Mouse (Mus musculus) adrenal gland, postnatal 10 days (tissue): ENCODE results near the gene Adamts20. TPM values are rescaled to one million over a fixed set of nuclear protein-coding genes. Genes with fewer than 3 reads are reported as not detected.

Experiments used
- DNase-seq: peaks from one replicate; pipeline ENCODE4 v3.0.0; 2021; ENCODE audit warnings: mixed read lengths
- total RNA-seq, 2 experiments: library from RNA; stranded (reverse); gene quantifications; 2 replicates each; pipeline ENCODE4 v1.2.3; 2021

The Adamts20 gene
- total RNA-seq, 2 experiments from 2014 or later: 2.4 to 2.8 TPM

GRCm38 (mm10) chr15:94252962-94253712 lies 212.1 kb downstream of the Adamts20 start:
- no peak for DNase-seq

DNA sequence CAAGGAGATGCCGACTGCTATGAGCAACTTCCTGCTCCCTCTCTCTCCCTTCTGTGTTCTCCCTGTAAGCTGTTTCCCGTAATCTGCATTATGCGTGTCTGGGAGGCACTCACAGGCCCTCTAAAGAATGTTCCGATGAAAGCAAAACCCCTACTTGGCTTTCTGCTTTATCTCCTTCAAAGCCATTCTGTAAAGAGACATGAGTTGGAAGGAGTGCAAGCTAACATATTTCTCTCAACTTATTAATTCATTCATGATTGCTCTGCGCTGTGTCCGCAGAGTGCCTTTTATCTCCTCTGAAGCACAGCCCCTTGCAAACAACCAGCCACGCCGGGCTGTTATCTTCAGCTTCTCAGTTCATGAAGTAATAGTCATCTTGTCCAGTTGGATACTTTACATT lies 215.5 kb downstream of the Adamts20 start:
- no peak for DNase-seq

GRCm38 (mm10) chr15:94248386-94248785 lies 216.8 kb downstream of the Adamts20 start:
- peak; percentile 28 for DNase-seq

DNA sequence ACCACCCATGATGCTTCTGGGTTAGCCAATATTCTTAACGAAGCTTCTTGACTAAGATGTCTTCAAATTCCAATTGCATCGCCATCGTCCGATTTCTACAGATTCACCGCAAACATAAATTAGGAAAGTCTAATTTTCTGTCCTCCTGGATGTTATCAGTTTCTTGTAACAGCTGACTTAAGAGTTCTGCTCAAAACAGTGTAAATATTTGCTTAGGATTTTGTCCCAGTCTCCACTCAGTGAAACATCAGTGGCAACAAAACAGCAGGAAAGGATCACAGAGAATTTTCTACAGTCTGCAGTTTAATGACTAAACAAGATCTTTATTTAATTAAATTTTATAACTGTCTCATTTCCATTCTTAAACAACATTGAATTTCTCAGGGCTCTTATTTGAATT lies 218.5 kb downstream of the Adamts20 start:
- no peak for DNase-seq

DNA sequence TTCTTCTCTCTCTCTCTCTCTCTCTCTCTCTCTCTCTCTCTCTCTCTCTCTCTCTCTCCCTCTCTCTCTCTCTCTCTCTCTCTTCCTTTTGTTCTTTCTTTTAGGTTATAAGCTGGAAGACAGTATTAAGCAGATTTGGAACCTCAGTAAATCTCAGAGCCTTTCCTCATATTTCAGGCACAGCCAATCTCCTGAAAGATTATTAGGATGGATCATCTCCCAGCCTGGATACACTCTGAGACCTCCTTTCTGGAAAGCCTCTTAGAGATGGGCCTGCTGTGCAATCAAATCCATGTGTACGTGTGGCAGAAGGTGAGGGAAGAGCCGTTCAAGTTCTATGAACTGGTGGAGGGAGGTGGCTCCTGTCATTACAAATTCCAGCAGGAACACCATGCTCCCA lies 220.9 kb downstream of the Adamts20 start:
- DNase-seq: no peak

DNA sequence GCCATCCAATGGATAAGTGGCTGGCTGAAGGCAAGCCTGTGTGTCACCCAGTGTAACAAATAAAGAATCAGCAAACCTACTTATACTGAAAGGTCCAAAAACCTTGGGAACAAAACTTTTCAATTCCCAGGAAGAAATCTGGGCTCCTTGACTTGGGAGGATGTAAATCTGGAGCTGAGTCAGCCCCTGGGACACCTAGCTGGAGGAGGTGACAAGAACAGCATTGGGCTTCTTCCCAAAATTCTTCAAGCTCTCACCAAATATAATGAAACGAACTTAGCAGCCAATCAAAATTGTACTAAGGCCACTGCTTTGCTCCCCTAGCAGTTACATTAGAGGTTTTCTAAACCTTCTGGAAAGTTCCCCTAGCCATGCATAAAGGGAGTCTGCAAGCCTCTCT lies 223.1 kb downstream of the Adamts20 start:
- DNase-seq: no peak

- no peak for DNase-seq
Measured at GRCm38 (mm10) chr15:94239637-94240036, 225.6 kb downstream of the Adamts20 start.

DNA sequence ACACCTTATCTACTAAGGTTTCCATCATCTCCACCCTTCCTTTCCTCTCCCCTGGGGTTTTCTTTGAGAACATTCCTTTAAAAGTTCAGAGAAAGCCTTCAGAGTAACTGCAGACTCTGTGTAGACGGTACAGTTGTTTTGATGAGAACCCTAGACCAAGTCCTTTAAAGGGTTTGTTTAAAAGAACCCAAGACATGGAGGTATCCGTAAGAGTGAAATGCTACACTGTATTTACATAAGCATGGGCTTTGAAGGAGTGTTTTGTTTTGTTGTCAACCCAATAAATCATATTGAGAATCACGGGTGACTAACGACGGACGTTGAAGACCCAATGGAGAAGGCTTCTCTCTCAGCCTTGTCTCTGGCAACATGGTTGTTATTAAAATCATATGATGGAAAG lies 226.1 kb downstream of the Adamts20 start:
- DNase-seq: no peak

DNA sequence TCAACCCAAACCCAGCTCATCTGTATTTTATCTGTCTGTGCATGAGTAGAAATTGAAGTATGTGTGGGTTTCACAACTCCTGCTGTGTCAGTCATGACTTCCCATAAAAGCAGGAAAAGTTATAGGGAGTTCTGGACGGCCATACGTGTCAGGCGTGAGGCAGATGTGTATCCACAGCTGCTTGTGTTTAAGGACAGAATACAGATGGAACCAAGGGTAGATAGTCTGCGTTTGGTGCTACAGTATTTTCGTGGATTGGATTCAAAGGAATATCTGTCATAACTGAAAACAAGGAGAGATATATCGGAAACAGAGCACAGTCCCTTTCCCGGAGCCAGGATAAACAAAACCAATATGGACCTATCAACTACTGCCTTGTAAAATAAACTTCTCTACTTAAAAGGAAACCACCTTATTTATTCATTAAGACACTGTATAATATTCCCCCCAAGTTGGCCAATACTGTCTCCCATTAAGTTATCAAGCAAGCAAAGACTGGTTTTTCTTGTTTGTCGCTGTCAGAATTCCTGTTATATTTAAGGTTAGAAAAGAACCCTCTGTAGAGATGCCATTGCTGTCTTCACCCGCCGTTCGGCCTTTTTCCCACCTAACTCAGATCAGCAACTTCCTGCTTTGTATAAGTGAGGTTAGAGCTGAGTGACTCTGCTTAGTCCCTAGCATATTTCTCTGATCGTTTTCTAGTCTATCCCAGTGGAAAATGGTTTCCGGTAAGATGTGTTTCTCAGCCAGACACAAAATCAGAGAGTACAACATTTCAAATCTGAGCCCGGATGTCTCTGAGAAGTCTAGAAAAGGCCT lies 227.0 kb downstream of the Adamts20 start:
- no peak for DNase-seq

DNA sequence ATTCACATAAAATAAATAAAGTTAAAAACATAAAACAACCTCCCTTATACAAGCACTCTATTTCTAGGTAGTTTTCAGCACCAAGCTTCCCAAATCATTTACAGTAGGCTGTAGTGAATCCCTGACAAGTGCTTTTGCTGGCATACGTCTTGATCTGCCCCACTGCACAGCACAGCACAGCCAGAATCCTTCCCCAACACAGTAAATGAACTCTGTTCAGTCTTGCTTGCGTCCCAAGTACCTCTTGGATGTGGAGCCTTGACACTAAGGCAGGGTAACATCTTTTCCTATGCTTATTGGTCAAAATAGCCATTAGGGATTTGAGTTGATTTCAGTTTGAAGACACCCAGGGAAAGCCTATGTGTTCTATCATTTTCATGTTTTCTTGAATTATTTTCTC lies 228.5 kb downstream of the Adamts20 start:
- DNase-seq: no peak

DNA sequence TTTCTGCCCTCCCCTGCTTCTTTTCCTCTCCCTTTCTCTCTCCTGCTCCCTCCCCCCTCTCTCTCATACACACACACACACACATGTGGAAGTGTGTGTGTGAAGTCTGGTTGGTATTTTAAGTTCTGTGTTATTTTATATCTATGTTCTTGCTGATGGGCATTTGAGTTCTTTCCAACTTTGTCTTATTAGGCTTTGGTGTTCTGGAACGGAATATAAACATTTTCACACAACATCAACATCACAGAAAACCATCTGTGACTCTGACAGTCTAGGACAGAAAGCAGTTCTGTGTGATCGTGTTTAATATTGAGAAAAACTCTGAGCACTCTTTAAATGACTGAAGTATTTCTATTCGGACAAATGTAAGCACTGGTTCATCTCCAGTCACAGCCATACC lies 229.1 kb downstream of the Adamts20 start:
- DNase-seq: no peak

DNA sequence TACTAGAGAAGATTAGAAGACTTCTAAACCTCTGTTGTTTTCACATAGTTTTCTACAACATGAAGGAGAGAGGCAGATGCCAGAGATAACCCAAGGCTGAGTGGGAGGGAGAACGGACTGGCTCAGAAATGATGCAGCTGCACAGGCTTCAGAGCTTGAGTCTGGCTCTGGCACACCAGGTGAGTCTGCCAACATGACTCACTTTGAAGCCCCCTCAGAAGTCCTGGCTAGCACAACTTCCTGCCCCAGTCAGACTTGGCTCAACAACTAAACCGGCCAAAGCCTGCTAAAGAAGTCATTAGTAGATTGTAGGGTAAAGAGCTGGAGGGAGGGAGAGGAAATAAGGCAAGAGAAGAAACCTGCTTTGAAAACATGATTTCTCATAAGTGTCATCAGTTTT lies 230.0 kb downstream of the Adamts20 start:
- DNase-seq: no peak

- DNase-seq: no peak
Measured at GRCm38 (mm10) chr15:94231246-94231645, 234.0 kb downstream of the Adamts20 start.

GRCm38 (mm10) chr15:94227388-94227787 lies 237.8 kb downstream of the Adamts20 start:
- DNase-seq: no peak

DNA sequence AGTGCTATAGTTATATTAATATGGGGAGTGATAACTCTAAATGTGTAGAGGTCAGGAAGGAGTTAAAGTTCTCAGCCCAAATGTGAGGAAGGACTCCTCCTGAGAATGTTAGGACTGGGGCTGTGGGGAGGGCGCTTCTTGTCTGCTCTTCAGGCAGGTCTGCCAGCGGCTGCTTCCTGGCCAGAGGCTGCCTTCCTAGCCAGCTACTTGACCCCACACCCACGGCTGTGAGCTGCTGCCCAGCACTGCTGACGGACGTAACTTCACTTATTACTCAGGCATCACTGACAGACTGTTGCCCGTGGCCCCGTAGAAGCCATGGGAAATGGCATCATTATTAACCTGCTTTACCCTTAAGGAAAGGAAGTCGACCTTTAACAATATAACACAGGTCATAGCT lies 242.1 kb downstream of the Adamts20 start:
- DNase-seq: no peak

GRCm38 (mm10) chr15:94220686-94221085 lies 244.5 kb downstream of the Adamts20 start:
- no peak for DNase-seq

Other genes starting within 250 kb of the Adamts20 start
- gene Pus7l, start 78.1 kb upstream of the Adamts20 start, total RNA-seq: 1 to 10 TPM; 5.4 to 5.9 TPM
- gene Irak4, start 78.2 kb upstream of the Adamts20 start, total RNA-seq: 10 to 100 TPM; 14.1 to 14.2 TPM
- gene Twf1, start 124.5 kb upstream of the Adamts20 start, total RNA-seq: 10 to 100 TPM; 62.7 to 65.2 TPM
- gene Tmem117, start 163.8 kb upstream of the Adamts20 start, total RNA-seq: 1 to 10 TPM; 5.3 to 7.8 TPM